Mouse (Mus musculus) lung, embryonic 14.5 days (tissue): ENCODE measurements around the gene Mst1r. TPM values are rescaled to one million over a fixed set of nuclear protein-coding genes. Genes with fewer than 3 reads are reported as not detected.

ENCODE experiments used
- ATAC-seq: fragments of 200-750 bp; cut with Nextera tagmentation; 2 replicates; pipeline ENCODE4 v1.8.0; 2017; ENCODE audit warnings: mild to moderate bottlenecking, moderate TSS enrichment, moderate library complexity; ENCODE audit not compliant: insufficient read depth
- DNase-seq: peaks from one replicate; pipeline ENCODE4 v3.0.0-alpha.2; 2015
- H3K27ac ChIP-seq: fragments of 300-500 bp; sonication (generic); 2 replicates; pipeline ENCODE4 v1.5.1; 2014; ENCODE audit warnings: low read depth, mild to moderate bottlenecking, moderate library complexity
- H3K27me3 ChIP-seq: fragments of 300-500 bp; sonication (generic); 2 replicates; pipeline ENCODE4 v1.6.1; 2014; ENCODE audit warnings: low read length, control low read depth; ENCODE audit not compliant: insufficient read depth
- H3K36me3 ChIP-seq: fragments of 300-500 bp; sonication (generic); 2 replicates; pipeline ENCODE4 v1.6.1; 2014; ENCODE audit warnings: control low read depth; ENCODE audit not compliant: insufficient read depth
- H3K4me1 ChIP-seq: fragments of 300-500 bp; sonication (generic); 2 replicates; pipeline ENCODE4 v1.6.1; 2014; ENCODE audit warnings: antibody characterized with exemption, control low read depth; ENCODE audit not compliant: insufficient read depth
- H3K4me2 ChIP-seq: fragments of 300-500 bp; sonication (generic); 2 replicates; pipeline ENCODE4 v1.6.1; 2014; ENCODE audit warnings: mild to moderate bottlenecking
- H3K4me3 ChIP-seq: fragments of 300-500 bp; sonication (generic); 2 replicates; pipeline ENCODE4 v1.5.1; 2014; ENCODE audit warnings: low read depth, low read length
- H3K9ac ChIP-seq: fragments of 300-500 bp; sonication (generic); 2 replicates; pipeline ENCODE4 v1.6.1; 2014
- H3K9me3 ChIP-seq: fragments of 300-500 bp; sonication (generic); 2 replicates; pipeline ENCODE4 v1.6.1; 2016; ENCODE audit warnings: low read depth, low read length, control low read depth
- CTCF ChIP-seq: IDR thresholded peaks from 2 replicates; pipeline ENCODE4 v1.5.1; 2016; ENCODE audit warnings: antibody characterized with exemption, low read depth
- WGBS: fragments of 180-500 bp; shearing (Covaris S2); extraction: QIAGEN DNeasy Blood & Tissue Kit; methylation state at CpG from one replicate; pipeline ENCODE4 v1.1.7; 2014; 5-methylcytosine and 5-hydroxymethylcytosine counted together
- polyA plus RNA-seq: library from polyadenylated mRNA; unstranded; fragments of >200 nt; fragmentation: Nextera tagmentation; extraction: Ambion mirVana; gene quantifications from 2 replicates; pipeline ENCODE4 v1.2.1, GENCODE M21; 2014

Gene Mst1r
- 1.7 and 2.2 TPM in 2 replicates for polyA plus RNA-seq

- Histone ChIP-seq H3K27me3 (no peaks in the 10 kb centered on the region), H3K9me3 (no peaks in the 10 kb centered on the region), H3K36me3 (no peaks in the 10 kb centered on the region), H3K9ac (peak within 1 kb of the TSS; percentile 62), H3K4me3 (peak within 1 kb of the TSS; percentile 36), H3K4me2 (peak within 1 kb of the TSS; percentile 67), H3K27ac (peak within 1 kb of the TSS; percentile 58; the same call in 1 of the 2 replicates), H3K4me1 (peaks cover 24% of the 10 kb centered on the region)
- DNase-seq (peak; percentile 87), ATAC-seq (peak; percentile 83)
- 16% methylated on average over 19 of the region's 19 CpGs for WGBS
- TF ChIP-seq CTCF: no peak
Measured at GRCm38 (mm10) chr9:107906252-107906966, at the start of gene Mst1r. Gene Mst1r (plus strand): TSS chr9:107906873.

GRCm38 (mm10) chr9:107858343-107858742 is 48.3 kb upstream of the Mst1r start:
- no peak overlapping the region for H3K9ac ChIP-seq
- ATAC-seq (no peak), DNase-seq (no peak)
- H3K36me3 ChIP-seq: peaks cover 33% of the 10 kb centered on the region
- no peak overlapping the region for H3K27ac ChIP-seq
- no peaks in the 10 kb centered on the region for H3K27me3 ChIP-seq
- H3K4me1 ChIP-seq: no peaks in the 10 kb centered on the region
- 87% methylated on average over 3 of the region's 3 CpGs for WGBS
- H3K9me3 ChIP-seq: no peaks in the 10 kb centered on the region
- no peak overlapping the region for H3K4me3 ChIP-seq
- H3K4me2 ChIP-seq: no peak overlapping the region
- no peak for TF ChIP-seq CTCF

GRCm38 (mm10) chr9:107864493-107864892 is 42.2 kb upstream of the Mst1r start:
- ATAC-seq: no peak
- Histone ChIP-seq H3K4me1 (no peaks in the 10 kb centered on the region), H3K27ac (no peak overlapping the region), H3K9me3 (no peaks in the 10 kb centered on the region), H3K36me3 (peaks cover 16% of the 10 kb centered on the region), H3K4me2 (no peak overlapping the region), H3K4me3 (no peak overlapping the region), H3K9ac (no peak overlapping the region), H3K27me3 (no peaks in the 10 kb centered on the region)
- WGBS: 48% methylated on average over 1 of the region's 1 CpGs
- TF ChIP-seq CTCF: no peak
- no peak for DNase-seq

- Histone ChIP-seq H3K27me3 (no peaks in the 10 kb centered on the region), H3K9me3 (no peaks in the 10 kb centered on the region), H3K9ac (no peak overlapping the region), H3K27ac (no peak overlapping the region), H3K4me3 (no peak overlapping the region), H3K4me2 (no peak overlapping the region), H3K4me1 (peaks cover 1% of the 10 kb centered on the region; the same call in 1 of the 2 replicates), H3K36me3 (peaks cover 11% of the 10 kb centered on the region)
- WGBS: 92% methylated on average over 2 of the region's 2 CpGs
- ATAC-seq: no peak
- TF ChIP-seq CTCF: no peak
- DNase-seq: no peak
Measured at GRCm38 (mm10) chr9:107866081-107866480, 40.6 kb upstream of the Mst1r start.

GRCm38 (mm10) chr9:107872350-107873098 is 34.1 kb upstream of the Mst1r start:
- Histone ChIP-seq H3K9me3 (no peaks in the 10 kb centered on the region), H3K4me2 (peak overlapping the region; percentile 71), H3K4me3 (peak overlapping the region; percentile 90), H3K36me3 (no peaks in the 10 kb centered on the region), H3K4me1 (peaks cover 8% of the 10 kb centered on the region; the same call in 1 of the 2 replicates), H3K27ac (peak overlapping the region; percentile 97), H3K9ac (peak overlapping the region; percentile 96), H3K27me3 (no peaks in the 10 kb centered on the region)
- WGBS: under 1% methylated on average over 80 of the region's 80 CpGs
- TF ChIP-seq CTCF: no peak
- ATAC-seq (peak; percentile 100), DNase-seq (peak; percentile 98)

GRCm38 (mm10) chr9:107873137-107873536 is 33.5 kb upstream of the Mst1r start, which contains the start of gene Rbm6:
Gene Rbm6 (minus strand): TSS chr9:107873237.
- H3K27ac ChIP-seq: peak within 1 kb of the TSS; percentile 97
- no peaks in the 10 kb centered on the region for H3K9me3 ChIP-seq
- H3K4me2 ChIP-seq: peak within 1 kb of the TSS; percentile 71
- H3K27me3 ChIP-seq: no peaks in the 10 kb centered on the region
- peak within 1 kb of the TSS; percentile 90 for H3K4me3 ChIP-seq
- no peaks in the 10 kb centered on the region for H3K36me3 ChIP-seq
- 9% methylated on average over 14 of the region's 14 CpGs for WGBS
- DNase-seq: no peak
- H3K9ac ChIP-seq: peak within 1 kb of the TSS; percentile 96
- peaks cover 8% of the 10 kb centered on the region; the same call in 1 of the 2 replicates for H3K4me1 ChIP-seq
- ATAC-seq: no peak
- no peak for TF ChIP-seq CTCF

- no peaks in the 10 kb centered on the region for H3K4me1 ChIP-seq
- H3K4me2 ChIP-seq: no peak overlapping the region
- H3K9ac ChIP-seq: no peak overlapping the region
- no peak overlapping the region for H3K27ac ChIP-seq
- H3K4me3 ChIP-seq: no peak overlapping the region
- 59% methylated on average over 4 of the region's 4 CpGs for WGBS
- no peak for TF ChIP-seq CTCF
- no peak for DNase-seq
- no peaks in the 10 kb centered on the region for H3K27me3 ChIP-seq
- H3K36me3 ChIP-seq: no peaks in the 10 kb centered on the region
- no peak for ATAC-seq
- H3K9me3 ChIP-seq: no peaks in the 10 kb centered on the region
Measured at GRCm38 (mm10) chr9:107880411-107880810, 26.3 kb upstream of the Mst1r start.
